ENCODE assay signal across 12 mouse cellular contexts in genomic region chr5:124495547-124495946, GRCm38 (mm10). TPM values are rescaled to one million over a fixed set of nuclear protein-coding genes. Genes with fewer than 3 reads are reported as not detected.
A peak's percentile ranks its signal among the peaks of the same experiment; 100 is the strongest.
DNase-seq lines count a peak whose midpoint lies in the region; TF ChIP-seq lines count a peak whose summit lies in the region.
"Had no signal": no experiment of that assay in that cellular context is flagged by ENCODE, and none has a peak within 500 bp of the region (broad histone marks: within the 10 kb centered on the region; RNA-seq: fewer than 3 reads in every experiment).

No protein-coding gene starts in this region.

- WGBS in heart, adult 2 months, result 40% methylated on average over 7 of the region's 7 CpGs

- H3K9ac ChIP-seq in heart, adult 2 months (ENCODE audit: low read depth, low read length), result no peak overlapping the region
- H3K9ac ChIP-seq: embryonic facial prominence, embryonic 12.5 days; liver, embryonic 13.5 days had no signal

- no peaks in the 10 kb centered on the region for H3K79me2 ChIP-seq in heart, adult 2 months (replicated peaks; ENCODE audit: control insufficient read depth, insufficient read depth, low read length)

- H3K4me3 ChIP-seq in heart, adult 2 months, result no peak overlapping the region
- H3K4me3 ChIP-seq: embryonic facial prominence, embryonic 12.5 days; liver, embryonic 13.5 days had no signal

- intact Hi-C loops in heart, adult 2 months (cut with DNase I), result no loop called here
- intact Hi-C loops in heart, postnatal 14 days (cut with DNase I), result no loop called here

- no peak for TF ChIP-seq EP300 in heart, adult 2 months (IDR thresholded peaks at IDR 0.05; ENCODE audit: insufficient read depth, low read depth, low read length)

- peak overlapping the region; percentile 93 for H3K27ac ChIP-seq in heart, adult 2 months
- H3K27ac ChIP-seq: embryonic facial prominence, embryonic 12.5 days; liver, embryonic 13.5 days had no signal

- no peak for TF ChIP-seq CTCF in heart, adult 2 months (IDR thresholded peaks at IDR 0.05)

- peaks cover 21% of the 10 kb centered on the region for H3K36me3 ChIP-seq in heart, adult 2 months (ENCODE audit: control insufficient read depth, insufficient read depth, low read length)

- no peak for DNase-seq in heart, adult 2 months
- no peak for DNase-seq in heart, postnatal 14 days
- peak; percentile 44 for DNase-seq in right cerebral cortex, postnatal 14 days
- DNase-seq in right cerebral cortex, adult 2 months (ENCODE audit: low spot score in 2 of 2), result no peak
- peak; percentile 50 for DNase-seq in retina, embryonic 14.5 days (ENCODE audit: low spot score)
- no peak for DNase-seq in kidney, postnatal 10 days
- DNase-seq in kidney, adult 8-10 months, result no peak
- DNase-seq: cerebellum, adult 18-20 months; heart, adult 11 months; liver, embryonic 13.5 days; lung, postnatal 14 days had no signal

- no peak for TF ChIP-seq POLR2A in heart, adult 2 months (IDR thresholded peaks at IDR 0.05; ENCODE audit: insufficient read depth, low read depth, low read length)

- H3K27me3 ChIP-seq in heart, adult 2 months (ENCODE audit: control insufficient read depth, insufficient read depth, low read length), result no peaks in the 10 kb centered on the region
- H3K27me3 ChIP-seq: embryonic facial prominence, embryonic 12.5 days; liver, embryonic 13.5 days had no signal

- peaks cover 20% of the 10 kb centered on the region for H3K4me1 ChIP-seq in heart, adult 2 months (ENCODE audit: control insufficient read depth, insufficient read depth, low read length)
- H3K4me1 ChIP-seq: embryonic facial prominence, embryonic 12.5 days had no signal

RNA-seq across cellular contexts. Expression of gene Snrnp35, which starts 12.6 kb away (rescaled TPM):
- 10 to 100 TPM; 10.5 to 14.5 TPM for total RNA-seq in heart, adult 2 months (2021)
- 2.4 and 4.5 TPM in 2 replicates for polyA plus RNA-seq in heart, adult 2 months (2012; rRNA removed)
- total RNA-seq in heart, postnatal 14 days (2021), result 10 to 100 TPM in 1 of 2 experiments, 1 to 10 TPM in 1; 9.6 to 13.1 TPM

RNA-seq across cellular contexts. Expression of gene Rilpl2, which starts 17.4 kb away (rescaled TPM):
- 1 to 10 TPM; 6.8 to 9.1 TPM for total RNA-seq in heart, adult 2 months (2021)
- polyA plus RNA-seq in heart, adult 2 months (2012; rRNA removed), result 6.9 and 8.4 TPM in 2 replicates
- 1 to 10 TPM; 8.8 to 9.5 TPM for total RNA-seq in heart, postnatal 14 days (2021)

RNA-seq across cellular contexts. Expression of gene Rilpl1, which starts 35.6 kb away (rescaled TPM):
- 100 to 1,000 TPM; 189 to 251 TPM for total RNA-seq in heart, adult 2 months (2021)
- 166 and 182 TPM in 2 replicates for polyA plus RNA-seq in heart, adult 2 months (2012; rRNA removed)
- 100 to 1,000 TPM; 167 to 179 TPM for total RNA-seq in heart, postnatal 14 days (2021)

RNA-seq across cellular contexts. Expression of gene Tmed2, which starts 44.9 kb away (rescaled TPM):
- 100 to 1,000 TPM; 167 to 194 TPM for total RNA-seq in heart, adult 2 months (2021)
- polyA plus RNA-seq in heart, adult 2 months (2012; rRNA removed), result 80.9 and 150 TPM in 2 replicates
- 100 to 1,000 TPM; 170 to 175 TPM for total RNA-seq in heart, postnatal 14 days (2021)

RNA-seq across cellular contexts. Expression of gene Kmt5a, which starts 55.8 kb away (rescaled TPM):
- 100 to 1,000 TPM; 191 to 210 TPM for total RNA-seq in heart, adult 2 months (2021)
- 136 and 162 TPM in 2 replicates for polyA plus RNA-seq in heart, adult 2 months (2012; rRNA removed)
- 100 to 1,000 TPM; 161 to 185 TPM for total RNA-seq in heart, postnatal 14 days (2021)

Comparison
In these comparisons a context has a peak if more than half of its experiments do, and no peak if none do; other contexts are left out.
1. DNase-seq: peak in right cerebral cortex, postnatal 14 days (single experiment) and retina, embryonic 14.5 days (single experiment); none in heart, adult 2 months (0 of 2), heart, postnatal 14 days (0 of 2), right cerebral cortex, adult 2 months (0 of 2), kidney, postnatal 10 days (single experiment) and kidney, adult 8-10 months (0 of 2).